Mouse (Mus musculus): ENCODE results near the gene Slc19a3.
A peak's percentile ranks its signal among the peaks of the same experiment; 100 is the strongest.

Slc19a3 gene

DNA sequence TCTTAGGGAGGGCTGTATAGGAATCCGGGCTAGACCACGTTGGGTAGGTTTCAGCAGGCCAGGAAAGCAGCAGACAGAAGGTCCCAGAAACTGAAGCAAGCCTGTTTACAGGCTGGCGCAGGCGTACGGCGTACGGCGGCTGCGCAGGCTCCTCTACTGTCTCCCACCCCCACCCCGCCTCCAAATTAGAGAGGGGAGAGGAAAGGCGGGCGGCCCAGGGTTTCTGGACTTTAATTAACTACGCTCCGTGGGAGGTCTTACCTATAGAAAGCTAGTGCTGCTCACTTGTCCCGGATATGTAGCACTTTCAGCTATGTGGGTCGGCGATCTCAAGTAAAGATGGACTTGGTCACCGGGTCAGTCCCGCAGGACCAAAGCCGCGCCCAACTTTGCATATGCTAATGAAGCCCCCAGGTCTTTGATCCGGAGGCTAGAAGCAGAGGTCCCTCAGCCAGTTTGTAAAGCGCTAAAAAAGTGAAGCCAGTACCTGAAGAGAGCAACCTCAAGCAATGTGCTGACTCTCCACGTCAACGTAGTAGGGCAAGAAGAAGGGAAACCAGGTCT, at the start of gene Slc19a3:
Slc19a3 (minus strand) TSS at position 340 of the 564 bp plus-strand sequence.
- peak; percentile 25 to 40 for DNase-seq

- no peak for DNase-seq
Observed at GRCm38 (mm10) chr1:83084790-83085189, 46.5 kb upstream of the Slc19a3 start.

- DNase-seq = no peak
Observed at GRCm38 (mm10) chr1:83077016-83077415, 38.8 kb upstream of the Slc19a3 start.

DNA sequence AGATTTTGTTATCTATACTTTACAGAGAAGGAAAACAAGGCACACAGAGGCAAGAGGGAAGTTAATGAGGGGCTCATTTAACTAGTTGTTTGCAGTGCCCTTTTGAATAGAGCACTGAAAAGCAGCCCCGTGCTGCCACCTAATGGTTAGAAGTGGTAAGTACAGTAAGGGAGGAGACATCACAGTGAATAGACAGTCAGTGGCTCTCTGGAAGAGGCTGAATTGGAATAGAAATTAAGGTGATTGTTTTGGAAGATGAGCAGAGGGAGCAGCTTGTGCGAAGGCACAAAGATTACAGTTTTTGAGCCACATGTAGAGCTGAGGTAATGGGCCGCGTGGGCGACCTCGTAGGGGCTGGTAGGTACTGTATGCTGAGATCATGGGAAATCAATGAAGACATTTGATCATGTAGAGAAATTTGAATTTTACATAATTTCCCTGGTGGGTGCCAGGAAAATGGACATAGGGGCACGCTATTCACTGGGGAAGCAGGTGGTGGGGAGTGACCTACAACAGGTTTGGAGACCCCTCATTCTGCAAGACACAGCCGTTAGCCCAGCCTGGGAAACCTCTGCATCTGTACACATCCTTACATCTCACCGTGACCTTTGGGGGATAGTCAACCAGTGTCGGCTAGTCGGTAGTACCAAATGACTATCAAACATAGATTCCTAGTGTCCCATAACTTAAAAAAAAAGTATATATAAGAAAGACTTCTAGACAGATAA, 38.1 kb upstream of the Slc19a3 start:
- DNase-seq = no peak

DNA sequence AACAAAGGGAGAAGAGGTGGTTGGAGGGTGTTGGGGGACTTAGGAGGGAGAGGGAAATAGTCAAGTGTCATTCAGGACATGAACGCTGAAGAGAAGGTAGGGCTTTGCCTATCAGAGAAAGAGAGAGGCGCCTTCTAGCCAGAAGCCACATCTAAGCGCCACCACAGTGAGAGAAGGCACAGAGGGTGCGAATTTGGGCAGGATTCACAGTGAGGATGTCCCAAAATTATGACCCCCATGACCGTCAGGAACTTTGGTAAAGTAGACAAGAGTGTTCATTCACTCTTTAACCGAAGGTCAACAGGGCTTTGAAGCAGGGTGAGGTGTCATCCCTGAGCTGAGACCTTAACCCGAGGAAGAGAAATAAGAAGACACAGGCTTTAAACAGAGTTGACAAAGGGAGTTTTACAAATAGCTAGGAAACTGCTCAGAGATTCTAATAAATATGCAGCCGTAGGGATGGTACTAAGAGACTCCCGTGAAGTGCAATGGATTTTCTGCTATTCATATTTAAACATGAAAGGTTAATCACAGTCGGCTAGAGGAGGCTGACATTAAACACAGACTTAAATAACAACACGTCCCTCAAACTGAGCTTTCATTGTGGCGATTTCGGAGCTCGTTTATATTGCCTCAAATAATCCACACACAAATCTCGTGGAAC, 37.4 kb upstream of the Slc19a3 start:
- no peak for DNase-seq

- no peak for DNase-seq
Observed at GRCm38 (mm10) chr1:83067205-83067604, 29.0 kb upstream of the Slc19a3 start.

GRCm38 (mm10) chr1:83066577-83066976, 28.3 kb upstream of the Slc19a3 start:
- no peak for DNase-seq

GRCm38 (mm10) chr1:83064851-83065250, 26.6 kb upstream of the Slc19a3 start:
- no peak for DNase-seq

DNA sequence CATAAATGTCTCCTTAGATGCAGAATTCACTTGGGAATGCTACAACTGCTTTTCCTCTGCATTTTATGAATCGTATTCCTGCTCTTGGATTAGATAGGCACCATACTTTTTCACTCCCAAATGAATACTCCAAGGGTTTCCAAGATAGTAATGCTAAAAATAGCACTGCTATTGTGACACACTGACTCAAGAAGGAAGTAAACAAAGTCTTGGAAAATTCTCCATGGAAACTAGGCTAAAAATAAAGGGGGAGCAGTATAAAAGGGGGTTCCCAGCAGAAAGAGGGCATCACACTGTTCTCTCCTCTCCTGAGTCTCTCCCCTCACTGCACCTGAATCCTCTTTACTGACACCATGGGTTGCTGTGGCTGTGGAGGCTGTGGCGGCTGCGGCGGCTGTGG, 22.4 kb upstream of the Slc19a3 start, which contains the start of gene Krtap28-13:
Krtap28-13 (plus strand) TSS at position 288 of the 400 bp plus-strand sequence.
- no peak for DNase-seq

DNA sequence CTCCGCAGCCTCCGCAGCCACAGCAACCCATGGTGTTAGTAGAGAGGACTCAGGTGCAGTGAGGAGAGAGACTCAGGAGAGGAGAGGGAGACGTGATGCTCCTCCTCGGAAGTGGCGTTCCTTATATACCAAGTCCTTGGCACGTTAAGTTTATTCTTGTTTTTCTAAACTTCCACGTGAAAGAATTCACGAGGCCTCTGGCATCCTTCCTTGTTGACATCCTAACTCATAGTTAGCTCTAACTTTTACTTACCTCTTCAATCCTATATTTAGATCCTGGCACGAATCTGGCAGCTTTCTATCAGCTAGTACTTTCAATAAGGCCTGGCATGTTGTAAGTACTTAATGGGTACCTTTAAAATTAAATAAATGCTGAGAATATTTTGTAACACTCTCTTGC, 21.0 kb upstream of the Slc19a3 start, which contains the start of gene A030005K14Rik:
A030005K14Rik (minus strand) TSS at position 101 of the 400 bp plus-strand sequence.
- no peak for DNase-seq

DNA sequence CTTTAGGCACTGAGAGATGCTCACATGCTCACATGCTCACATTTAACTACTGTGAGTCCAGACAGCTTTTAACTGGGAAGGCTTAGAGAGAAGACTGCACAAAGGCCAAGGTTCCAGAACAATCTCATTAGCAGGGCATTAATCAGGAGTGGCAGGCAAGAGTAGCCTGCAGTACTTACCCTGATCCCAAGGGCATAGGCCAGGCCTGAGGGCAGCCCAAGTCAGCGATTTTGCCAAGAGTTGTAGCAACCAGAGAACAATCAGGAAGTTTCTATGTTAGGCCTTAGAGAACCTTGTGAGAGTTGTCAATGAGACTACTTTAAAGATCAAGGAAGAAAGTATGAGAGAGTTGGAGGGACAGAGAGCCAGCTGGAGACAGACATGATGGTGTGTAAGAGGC, 20.2 kb upstream of the Slc19a3 start:
- no peak for DNase-seq

DNA sequence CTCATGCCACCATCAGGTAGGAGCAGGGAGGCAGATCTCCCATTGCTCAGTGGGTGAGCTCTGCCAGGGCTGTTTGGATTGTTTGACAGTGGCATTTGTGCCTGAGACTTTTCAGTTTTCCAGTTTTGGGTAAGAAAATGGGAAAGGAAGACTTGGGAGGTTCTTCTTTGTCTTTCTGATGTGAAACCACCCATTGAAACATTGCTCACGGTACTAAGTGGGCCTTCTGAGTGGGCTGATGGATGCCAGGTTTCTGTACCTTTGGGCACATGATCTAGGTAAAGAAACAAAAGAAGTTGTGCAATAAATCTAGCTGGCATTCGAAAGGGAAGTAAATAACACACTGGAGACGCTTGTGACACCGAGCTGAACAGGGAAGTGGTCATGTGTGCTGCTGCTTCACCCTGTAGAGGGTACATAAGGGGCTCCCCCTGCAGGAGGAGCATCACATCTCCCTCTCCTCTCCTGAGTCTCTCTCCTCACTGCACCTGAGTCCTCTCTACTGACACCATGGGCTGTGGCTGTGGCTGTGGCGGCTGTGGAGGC, 6.7 kb upstream of the Slc19a3 start, which contains the start of gene Gm47969:
Gm47969 (plus strand) TSS at position 51 of the 546 bp plus-strand sequence.
- peak; percentile 59 to 68 for DNase-seq

- DNase-seq = no peak
Observed at GRCm38 (mm10) chr1:83042380-83042779, 4.1 kb upstream of the Slc19a3 start, which contains the start of gene Krtap28-10. Gene Krtap28-10, minus strand, starts transcription at chr1:83042480.

DNA sequence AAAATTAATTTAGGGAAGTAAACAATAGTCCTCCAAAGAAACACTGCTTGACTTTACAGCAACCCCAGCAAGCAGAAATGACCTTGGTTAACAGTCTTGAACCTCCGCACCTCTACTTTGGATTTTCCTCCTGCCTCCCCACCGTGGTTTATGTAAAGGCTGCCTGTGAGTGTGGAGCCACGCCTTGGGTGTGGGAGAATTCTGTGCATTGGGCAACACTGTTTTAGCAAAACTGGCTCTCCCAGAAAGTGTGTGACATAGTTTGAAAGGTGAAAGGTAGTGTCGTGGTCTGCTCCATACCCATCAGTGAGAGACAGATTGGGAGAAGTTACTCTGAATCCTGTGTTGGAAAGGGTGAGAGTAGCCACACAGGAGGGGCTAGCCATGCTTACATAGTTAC, 832 bp upstream of the Slc19a3 start:
- DNase-seq = peak; percentile 29 to 52

DNA sequence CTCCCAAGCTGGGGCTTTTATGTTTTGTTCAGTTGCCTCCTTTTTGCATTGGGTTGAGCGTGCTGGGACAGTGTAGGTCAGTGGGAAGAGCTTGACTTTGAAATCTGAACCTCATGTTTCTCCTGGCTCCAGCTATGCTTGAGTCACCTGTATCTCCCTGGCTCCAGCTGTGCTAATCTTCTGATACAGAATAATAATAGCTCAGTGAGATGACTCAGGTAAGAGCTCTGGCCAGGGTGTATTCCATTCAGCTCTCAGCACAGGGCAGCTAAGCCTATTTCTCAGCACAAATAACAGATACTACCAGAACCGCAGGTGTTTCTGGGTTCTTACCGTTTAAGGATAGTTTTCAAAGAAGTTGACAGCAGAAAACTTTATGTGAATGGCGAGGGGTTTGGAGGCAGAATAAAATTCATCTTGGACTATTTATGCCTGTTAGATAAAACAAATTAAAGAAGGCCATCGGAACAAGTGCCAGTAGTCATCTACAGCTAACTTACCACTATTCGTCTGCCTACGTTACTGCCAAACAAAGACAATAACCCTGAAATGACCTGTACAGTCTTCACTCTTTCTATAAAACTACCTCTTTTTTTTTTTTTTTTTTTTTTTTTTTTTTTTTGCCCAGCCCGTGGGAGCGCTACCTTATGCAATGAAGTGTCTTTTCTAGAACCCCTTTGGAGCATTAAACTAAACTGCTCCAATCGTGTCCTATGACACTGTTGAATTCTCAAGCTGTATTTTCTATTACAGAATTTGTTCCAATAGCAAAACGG, 1.2 kb downstream of the Slc19a3 start:
- DNase-seq = no peak

- DNase-seq = no peak
Observed at GRCm38 (mm10) chr1:83034509-83034908, 3.7 kb downstream of the Slc19a3 start.

GRCm38 (mm10) chr1:83032508-83032907, 5.7 kb downstream of the Slc19a3 start:
- peak; percentile 36 to 64 for DNase-seq

- no peak for DNase-seq
Observed at GRCm38 (mm10) chr1:83031950-83032349, 6.3 kb downstream of the Slc19a3 start.

GRCm38 (mm10) chr1:83016556-83016955, 21.7 kb downstream of the Slc19a3 start:
- no peak for DNase-seq

DNA sequence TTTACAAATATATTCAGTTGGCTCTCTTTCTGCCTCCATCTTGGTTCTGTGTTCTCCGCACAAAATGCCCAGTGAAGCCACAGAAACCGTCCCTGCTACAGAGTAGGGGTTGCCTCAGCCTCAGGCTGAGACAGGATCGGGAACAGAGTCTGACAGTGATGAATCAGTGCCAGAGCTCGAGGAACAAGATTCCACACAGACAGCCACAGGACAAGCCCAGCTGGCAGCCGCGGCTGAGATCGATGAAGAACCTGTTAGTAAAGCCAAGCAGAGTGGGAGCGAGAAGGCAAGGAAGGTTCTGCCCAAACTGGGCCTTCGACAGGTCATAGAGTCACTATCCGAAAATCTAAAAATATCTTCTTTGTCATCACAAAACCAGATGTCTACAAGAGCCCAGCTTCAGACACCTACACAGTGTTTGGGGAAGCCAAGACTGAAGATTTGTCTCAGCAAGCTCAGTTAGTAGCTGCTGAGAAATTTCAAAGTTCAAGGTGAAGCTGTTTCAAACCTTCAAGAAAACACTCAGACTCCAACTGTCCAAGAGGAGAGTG, 22.8 kb downstream of the Slc19a3 start:
- no peak for DNase-seq

GRCm38 (mm10) chr1:83014477-83014876, 23.8 kb downstream of the Slc19a3 start:
- no peak for DNase-seq

DNA sequence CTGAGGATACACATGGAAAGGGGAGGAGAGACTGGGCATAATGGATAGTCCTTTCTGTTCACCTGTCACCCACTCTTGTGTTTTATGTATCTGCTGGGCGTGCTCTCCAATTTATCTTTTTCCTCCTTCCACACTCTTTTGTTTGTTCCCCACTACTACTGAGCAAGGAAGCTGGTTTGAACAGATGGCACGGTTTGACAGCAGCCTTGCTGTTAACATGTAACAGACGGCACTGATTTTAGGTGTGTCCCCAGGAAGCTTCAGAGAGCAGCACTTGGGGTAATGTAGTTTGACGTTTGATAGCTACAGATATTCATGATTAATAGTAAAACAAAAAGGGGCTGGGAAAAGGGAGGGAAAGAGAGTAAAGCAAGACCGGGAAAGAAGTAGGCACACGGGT, 30.8 kb downstream of the Slc19a3 start:
- DNase-seq = no peak

All from lung, adult 18-20 months (tissue).